Mouse (Mus musculus): ENCODE measurements around the gene Rnf207.

- TF ChIP-seq CTCF (IDR thresholded peaks at IDR 0.05; ENCODE audit: low read depth, low read length) (no peak), POLR2A (IDR thresholded peaks at IDR 0.05; ENCODE audit: borderline replicate concordance, low read depth, low read length) (no peak)
Observed at GRCm38 (mm10) chr4:152303172-152303571, 15.6 kb downstream of the Rnf207 start.

All from bone marrow macrophage, adult 2 months (primary cell).